Mouse (Mus musculus) liver, embryonic 15.5 days (tissue): ENCODE results near the gene Gm6034. TPM values are rescaled to one million over a fixed set of nuclear protein-coding genes. Genes with fewer than 3 reads are reported as not detected.
"Not testable (repeated sequence)": the region's sequence is repeated elsewhere in the genome, so short reads cannot be mapped to it uniquely, and the experiment has no call there.

Source experiments
- ATAC-seq: fragments of 200-750 bp; cut with Nextera tagmentation; 2 replicates; pipeline ENCODE4 v1.8.0; 2017; ENCODE audit warnings: moderate number of reproducible peaks, mild to moderate bottlenecking, moderate library complexity; ENCODE audit not compliant: insufficient read depth
- H3K27ac ChIP-seq: fragments of 300-500 bp; sonication (generic); replicated peaks from 2 replicates; pipeline ENCODE4 v1.5.1; 2015; ENCODE audit warnings: mild to moderate bottlenecking, inconsistent platforms
- H3K27me3 ChIP-seq: fragments of 300-500 bp; sonication (generic); 2 replicates; pipeline ENCODE4 v1.6.1; 2015; ENCODE audit warnings: mild to moderate bottlenecking, inconsistent platforms
- H3K36me3 ChIP-seq: fragments of 300-500 bp; sonication (generic); replicated peaks from 2 replicates; pipeline ENCODE4 v1.6.1; 2015; ENCODE audit warnings: moderate library complexity, mild to moderate bottlenecking, inconsistent platforms
- H3K4me1 ChIP-seq: fragments of 300-500 bp; sonication (generic); replicated peaks from 2 replicates; pipeline ENCODE4 v1.6.1; 2015; ENCODE audit warnings: inconsistent platforms
- H3K4me2 ChIP-seq: fragments of 300-500 bp; sonication (generic); 2 replicates; pipeline ENCODE4 v1.6.1; 2015; ENCODE audit warnings: moderate library complexity, mild to moderate bottlenecking, inconsistent platforms
- H3K4me3 ChIP-seq: fragments of 300-500 bp; sonication (generic); replicated peaks from 2 replicates; pipeline ENCODE4 v1.5.1; 2015; ENCODE audit warnings: mild to moderate bottlenecking, inconsistent platforms
- H3K9ac ChIP-seq: fragments of 300-500 bp; sonication (generic); 2 replicates; pipeline ENCODE4 v1.6.1; 2015; ENCODE audit warnings: moderate library complexity, mild to moderate bottlenecking, inconsistent platforms
- H3K9me3 ChIP-seq: fragments of 300-500 bp; sonication (generic); replicated peaks from 2 replicates; pipeline ENCODE4 v1.6.1; 2016; ENCODE audit warnings: inconsistent platforms
- WGBS: fragments of 180-500 bp; shearing (Covaris S2); methylation state at CpG from one replicate; pipeline ENCODE4 v1.1.7; 2015; ENCODE audit warnings: mixed read lengths; ENCODE audit not compliant: insufficient replicate concordance; 5-methylcytosine and 5-hydroxymethylcytosine counted together
- polyA plus RNA-seq: library from polyadenylated mRNA; unstranded; fragments of >200 nt; fragmentation: Nextera tagmentation; extraction: Ambion mirVana; gene quantifications from 2 replicates; pipeline ENCODE4 v1.2.1, GENCODE M21; 2015

The Gm6034 gene
- polyA plus RNA-seq, 1 experiment from 2014 or later: not detected

- peak; percentile 45 for ATAC-seq
- not testable (repeated sequence) for H3K4me3 ChIP-seq, H3K9ac ChIP-seq, H3K36me3 ChIP-seq, H3K27me3 ChIP-seq, H3K4me2 ChIP-seq, H3K9me3 ChIP-seq
- Histone ChIP-seq H3K4me1 (peaks cover 27% of the 10 kb centered on the region), H3K27ac (peak overlapping the region; percentile 19; the same call in 1 of the 2 replicates)
- WGBS: 65% methylated on average over 3 of the region's 3 CpGs
Observed at GRCm38 (mm10) chr17:36034524-36034923, 8.2 kb upstream of the Gm6034 start.

GRCm38 (mm10) chr17:36035010-36035638 lies 7.6 kb upstream of the Gm6034 start:
- peak; percentile 66 for ATAC-seq

GRCm38 (mm10) chr17:36036126-36036525 lies 6.6 kb upstream of the Gm6034 start:
- H3K4me2 ChIP-seq, H3K4me3 ChIP-seq, H3K36me3 ChIP-seq, H3K9ac ChIP-seq, H3K27ac ChIP-seq, H3K27me3 ChIP-seq, H3K9me3 ChIP-seq, ATAC-seq: not testable (repeated sequence)
- 72% methylated on average over 13 of the region's 13 CpGs for WGBS
- peaks cover 14% of the 10 kb centered on the region for H3K4me1 ChIP-seq

More at GRCm38 (mm10) chr17:36035010-36035638, 7.6 kb upstream of the Gm6034 start:
- H3K27me3 ChIP-seq, H3K9me3 ChIP-seq, H3K9ac ChIP-seq, H3K4me2 ChIP-seq, H3K36me3 ChIP-seq, H3K4me3 ChIP-seq: not testable (repeated sequence)
- Histone ChIP-seq H3K27ac (0 out of 2 replicates have a peak overlapping the region, but pooled peaks have one; percentile 19), H3K4me1 (peaks cover 23% of the 10 kb centered on the region)
- 28% methylated on average over 3 of the region's 3 CpGs for WGBS

- H3K4me2 ChIP-seq, H3K9ac ChIP-seq, H3K36me3 ChIP-seq, H3K27me3 ChIP-seq, H3K9me3 ChIP-seq, ATAC-seq, H3K4me1 ChIP-seq, H3K4me3 ChIP-seq, H3K27ac ChIP-seq: not testable (repeated sequence)
- 54% methylated on average over 2 of the region's 2 CpGs for WGBS
Observed at GRCm38 (mm10) chr17:36040604-36041003, 2.2 kb upstream of the Gm6034 start.

GRCm38 (mm10) chr17:36042055-36042454 lies 706 bp upstream of the Gm6034 start:
- Histone ChIP-seq H3K4me2 (peak overlapping the region; percentile 85), H3K4me3 (peak overlapping the region; percentile 62), H3K9ac (peak overlapping the region; percentile 53)
- H3K9me3 ChIP-seq, H3K36me3 ChIP-seq, H3K27me3 ChIP-seq, H3K27ac ChIP-seq, H3K4me1 ChIP-seq: not testable (repeated sequence)
- ATAC-seq: peak; percentile 36
- 2% methylated on average over 19 of the region's 19 CpGs for WGBS

- no peaks in the 10 kb centered on the region for H3K36me3 ChIP-seq
- H3K27ac ChIP-seq: no peak overlapping the region
- peaks cover 10% of the 10 kb centered on the region for H3K4me1 ChIP-seq
- no peaks in the 10 kb centered on the region for H3K9me3 ChIP-seq
- H3K27me3 ChIP-seq: no peaks in the 10 kb centered on the region
- ATAC-seq: no peak
- 68% methylated on average over 3 of the region's 3 CpGs for WGBS
- H3K4me2 ChIP-seq: peak overlapping the region; percentile 85
- peak overlapping the region; percentile 62 for H3K4me3 ChIP-seq
- peak overlapping the region; percentile 53 for H3K9ac ChIP-seq
Observed at GRCm38 (mm10) chr17:36043286-36043685, 525 bp downstream of the Gm6034 start.

- ATAC-seq, H3K36me3 ChIP-seq: not testable (repeated sequence)
Observed at GRCm38 (mm10) chr17:36057927-36058326, 15.2 kb downstream of the Gm6034 start.

GRCm38 (mm10) chr17:36058362-36058761 lies 15.6 kb downstream of the Gm6034 start, which contains the start of gene Gm11127:
Gene Gm11127, minus strand, starts transcription at chr17:36058371.
- not testable (repeated sequence) for H3K27ac ChIP-seq, H3K4me3 ChIP-seq, H3K27me3 ChIP-seq, H3K4me1 ChIP-seq, H3K36me3 ChIP-seq, H3K9ac ChIP-seq, ATAC-seq, H3K4me2 ChIP-seq, H3K9me3 ChIP-seq
- WGBS: 37% methylated on average over 1 of the region's 1 CpGs

More at GRCm38 (mm10) chr17:36057927-36058326, 15.2 kb downstream of the Gm6034 start:
- not testable (repeated sequence) for H3K9ac ChIP-seq, H3K4me2 ChIP-seq, H3K27me3 ChIP-seq, H3K4me1 ChIP-seq, H3K9me3 ChIP-seq, H3K4me3 ChIP-seq, H3K27ac ChIP-seq
- 81% methylated on average over 25 of the region's 25 CpGs for WGBS

GRCm38 (mm10) chr17:36060829-36061228 lies 18.1 kb downstream of the Gm6034 start:
- 18% methylated on average over 2 of the region's 2 CpGs for WGBS
- no peak; the same call in 1 of the 2 replicates for ATAC-seq
- no peaks in the 10 kb centered on the region for H3K9me3 ChIP-seq
- H3K4me1 ChIP-seq: no peaks in the 10 kb centered on the region
- H3K9ac ChIP-seq: no peak overlapping the region
- no peak overlapping the region for H3K27ac ChIP-seq
- H3K27me3 ChIP-seq: no peaks in the 10 kb centered on the region
- H3K4me3 ChIP-seq: no peak overlapping the region
- H3K36me3 ChIP-seq: no peaks in the 10 kb centered on the region
- no peak overlapping the region for H3K4me2 ChIP-seq

- not testable (repeated sequence) for H3K4me3 ChIP-seq, H3K36me3 ChIP-seq, H3K9ac ChIP-seq, H3K9me3 ChIP-seq, H3K4me2 ChIP-seq, H3K27ac ChIP-seq, ATAC-seq
- peaks cover 53% of the 10 kb centered on the region for H3K27me3 ChIP-seq
- H3K4me1 ChIP-seq: 0 out of 2 replicates have a peak, but pooled peaks cover 11% of the 10 kb centered on the region
Observed at GRCm38 (mm10) chr17:36081901-36082300, 39.1 kb downstream of the Gm6034 start.

GRCm38 (mm10) chr17:36082519-36083232 lies 39.9 kb downstream of the Gm6034 start:
- H3K36me3 ChIP-seq, H3K27ac ChIP-seq, H3K9ac ChIP-seq, ATAC-seq, H3K9me3 ChIP-seq: not testable (repeated sequence)
- 25% methylated on average over 6 of the region's 6 CpGs for WGBS
- H3K4me1 ChIP-seq: 0 out of 2 replicates have a peak, but pooled peaks cover 11% of the 10 kb centered on the region
- H3K4me2 ChIP-seq: peak overlapping the region; percentile 75
- H3K4me3 ChIP-seq: peak overlapping the region; percentile 57
- H3K27me3 ChIP-seq: peaks cover 53% of the 10 kb centered on the region
